Mouse (Mus musculus): ENCODE measurements around the gene Lsm10. TPM values are rescaled to one million over a fixed set of nuclear protein-coding genes. Genes with fewer than 3 reads are reported as not detected.

Gene Lsm10
- polyA plus RNA-seq, 1 experiment, result 24.1 TPM

DNA sequence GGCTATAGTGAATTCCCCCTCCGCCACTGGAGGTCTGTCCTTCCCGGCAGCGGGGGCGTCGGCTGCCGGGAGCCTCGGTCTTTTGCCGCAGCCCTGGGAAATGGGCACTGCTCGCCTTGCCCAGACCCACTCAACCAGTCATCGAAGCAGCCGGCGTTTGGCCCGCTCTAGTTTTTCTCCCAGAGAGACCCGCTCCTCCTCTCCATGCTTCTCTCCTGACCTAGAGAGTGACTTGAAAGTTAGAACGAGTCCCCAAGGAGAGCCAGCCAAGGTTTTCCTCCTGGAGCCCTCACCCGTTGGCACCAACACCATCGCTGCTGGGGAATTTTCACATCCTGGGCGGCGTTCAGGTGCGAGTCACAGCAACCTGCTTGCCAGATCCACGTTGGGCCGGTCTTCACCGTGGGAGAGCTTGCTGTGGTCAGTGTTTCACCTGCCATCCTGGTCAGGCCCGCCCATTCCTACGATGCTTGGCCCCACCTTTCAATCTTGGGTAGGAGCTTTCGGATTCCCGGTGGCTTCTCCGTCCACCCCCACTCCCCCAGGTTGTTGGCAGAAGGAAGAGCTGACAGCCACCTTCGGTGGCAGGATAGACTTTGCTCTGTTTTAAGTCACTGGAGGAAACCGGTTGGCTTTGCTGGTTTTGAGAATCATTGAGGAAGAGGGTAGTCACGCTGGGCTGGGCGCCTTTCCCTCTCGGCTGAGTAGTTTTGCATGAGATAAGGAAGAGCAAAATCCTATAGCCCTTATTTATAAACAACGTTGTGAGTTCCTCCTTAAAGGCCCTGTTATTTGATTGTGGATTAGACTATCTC lies 8.0 kb downstream of the Lsm10 start:
- H3K27ac ChIP-seq (replicated peaks; ENCODE audit: low read depth, low read length), result peak overlapping the region; percentile 63
- peak overlapping the region; percentile 68 for H3K4me3 ChIP-seq (ENCODE audit: insufficient read depth, low read depth, low read length)
- H3K4me1 ChIP-seq (ENCODE audit: control insufficient read depth, insufficient read depth, insufficient read length, low read length), result peaks cover 23% of the 10 kb centered on the region

DNA sequence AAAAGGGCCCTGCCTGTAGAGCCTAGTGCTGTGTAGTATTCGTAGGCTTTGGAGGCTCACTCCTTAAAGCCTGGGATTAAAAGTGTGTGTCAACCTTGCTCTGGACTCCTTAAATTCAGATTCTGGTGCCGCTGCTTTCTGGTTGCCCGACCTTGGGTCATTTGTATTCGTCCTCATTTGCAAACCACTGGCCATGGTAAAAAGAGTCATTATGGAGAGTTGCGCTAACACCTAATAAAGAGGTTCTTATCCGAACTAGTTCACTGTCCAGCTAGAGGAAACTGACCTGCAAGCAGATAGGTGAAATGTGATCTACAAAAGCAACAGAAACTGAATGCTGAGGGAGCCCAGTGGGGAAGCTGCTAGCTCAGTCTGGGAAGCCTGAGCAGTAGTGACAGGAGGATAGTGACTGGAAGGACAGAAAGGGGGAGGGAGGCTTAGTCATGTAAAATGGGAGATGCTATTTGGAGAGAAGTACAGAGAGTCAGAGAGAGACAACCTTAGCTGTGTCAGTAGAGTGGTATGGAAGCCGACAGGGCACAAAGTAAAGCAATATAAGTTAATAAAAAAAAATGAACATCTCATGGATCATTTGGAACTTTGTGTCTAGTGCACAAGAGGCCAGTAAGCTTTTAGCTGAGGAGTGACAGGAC lies 8.8 kb downstream of the Lsm10 start:
- H3K4me3 ChIP-seq (ENCODE audit: insufficient read depth, low read depth, low read length), result peak overlapping the region; percentile 17; the same call in 1 of the 2 replicates
- H3K4me1 ChIP-seq (ENCODE audit: control insufficient read depth, insufficient read depth, insufficient read length, low read length), result peaks cover 29% of the 10 kb centered on the region
- H3K27ac ChIP-seq (replicated peaks; ENCODE audit: low read depth, low read length), result peak overlapping the region; percentile 20; the same call in 1 of the 2 replicates

DNA sequence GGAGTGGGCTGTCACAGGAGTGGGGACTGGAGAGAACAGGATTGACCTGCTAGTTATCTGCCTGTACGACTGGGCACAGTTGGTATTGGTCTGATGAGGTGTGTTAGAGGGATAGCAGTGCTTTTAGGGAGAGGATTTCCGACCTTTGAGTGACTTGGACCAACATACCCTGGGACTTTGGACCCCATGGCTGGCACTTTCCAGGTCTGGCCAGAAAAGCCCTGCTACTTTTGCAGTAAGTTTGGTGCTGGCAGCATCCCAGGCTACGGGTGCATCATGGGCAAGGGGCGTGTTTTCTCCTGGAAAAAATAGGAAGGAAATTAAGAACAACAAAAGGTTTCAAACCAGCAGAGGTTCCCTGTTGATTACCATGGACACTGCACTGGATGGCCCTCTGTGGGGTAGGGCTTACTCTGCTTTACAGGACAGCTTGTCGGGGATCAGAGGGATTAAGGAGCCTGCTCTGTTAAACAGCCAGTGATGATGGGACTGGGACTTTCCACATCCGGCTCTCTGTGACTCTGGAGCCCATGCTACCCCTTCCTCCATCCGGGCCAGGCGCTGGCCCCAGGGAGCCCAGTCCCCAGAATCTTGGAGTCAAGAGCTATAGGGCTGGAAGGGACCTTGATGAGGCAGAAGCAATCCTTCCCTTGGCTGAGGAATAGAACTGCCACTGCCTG lies 11.8 kb downstream of the Lsm10 start:
- H3K4me1 ChIP-seq (ENCODE audit: control insufficient read depth, insufficient read depth, insufficient read length, low read length), result peaks cover 38% of the 10 kb centered on the region
- H3K27ac ChIP-seq (replicated peaks; ENCODE audit: low read depth, low read length), result peak overlapping the region; percentile 96
- H3K4me3 ChIP-seq (ENCODE audit: insufficient read depth, low read depth, low read length), result peak overlapping the region; percentile 24

DNA sequence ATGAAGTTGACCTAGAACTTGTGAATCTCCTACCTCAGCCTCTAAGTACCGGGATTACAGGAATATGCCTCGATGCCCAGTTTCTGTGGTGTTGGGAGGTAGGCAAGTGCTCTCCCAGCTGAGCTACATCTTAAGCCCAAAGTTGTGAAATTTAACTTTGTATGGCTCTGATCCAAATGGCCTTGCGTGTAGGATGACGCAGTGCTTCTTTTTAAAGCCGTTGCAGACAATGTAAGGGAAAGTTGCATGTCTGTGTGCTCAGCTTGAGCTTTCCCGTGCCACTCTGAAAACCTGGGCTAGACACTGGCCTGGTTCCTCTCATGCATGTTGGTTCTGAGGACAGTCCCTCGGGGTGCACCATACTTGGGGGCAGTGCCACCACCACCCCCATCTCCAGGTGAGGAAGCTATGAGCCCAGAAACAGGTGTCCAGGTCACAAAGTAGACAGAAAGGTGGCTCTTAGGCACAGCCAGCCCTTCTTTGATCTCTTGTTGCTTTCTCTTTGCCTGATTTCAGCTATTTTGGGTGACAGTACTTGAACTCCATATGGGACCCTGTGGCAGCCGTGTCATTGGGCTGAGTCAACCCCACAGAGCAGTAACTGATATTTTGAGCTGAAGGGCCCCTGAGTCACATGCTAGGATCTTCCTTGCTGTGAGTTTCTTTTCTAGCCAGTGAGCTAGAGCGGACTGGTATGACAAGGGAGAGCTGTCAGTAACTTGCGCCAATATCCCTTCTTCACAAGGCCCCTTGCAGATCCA lies 13.4 kb downstream of the Lsm10 start:
- Histone ChIP-seq H3K4me3 (ENCODE audit: insufficient read depth, low read depth, low read length) (peak overlapping the region; percentile 19), H3K4me1 (ENCODE audit: control insufficient read depth, insufficient read depth, insufficient read length, low read length) (peaks cover 39% of the 10 kb centered on the region)

DNA sequence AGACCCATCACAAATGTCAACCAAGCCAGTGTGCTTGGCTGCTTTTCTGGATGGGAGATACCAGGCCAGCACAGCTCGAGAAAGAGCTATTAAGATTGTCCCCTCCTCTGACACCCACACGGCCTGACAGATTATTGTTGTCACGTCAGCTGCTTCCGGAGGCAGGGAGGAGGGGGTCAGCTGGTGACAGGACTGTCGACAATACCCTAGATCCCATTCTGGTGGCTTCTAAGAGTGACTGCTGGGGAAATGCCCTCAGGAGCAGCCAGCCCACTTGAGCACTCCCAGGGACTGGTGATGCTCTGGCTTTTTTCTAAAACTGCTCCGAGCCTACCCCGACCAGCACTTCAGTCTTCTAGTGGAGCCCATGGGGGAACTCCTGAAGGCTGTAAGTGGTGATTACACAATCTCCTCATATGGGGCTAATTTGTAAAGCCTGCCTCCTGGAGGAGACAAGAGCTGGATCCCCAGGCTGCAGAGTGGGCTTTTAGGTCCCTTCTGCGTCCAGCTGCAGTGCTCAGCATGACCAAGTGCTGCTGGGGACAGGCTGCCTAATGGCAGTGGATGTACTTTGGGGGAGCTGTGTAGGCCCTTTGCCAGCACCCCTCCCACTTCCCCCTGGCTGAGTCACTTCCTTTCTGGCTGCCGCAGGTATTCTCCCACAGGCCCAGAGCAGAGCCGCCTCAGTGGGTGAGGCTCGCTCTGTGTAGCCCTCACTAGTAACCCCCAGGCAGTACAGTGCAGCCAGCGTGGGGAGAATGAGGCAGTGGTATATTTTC lies 14.1 kb downstream of the Lsm10 start:
- Histone ChIP-seq H3K4me3 (ENCODE audit: insufficient read depth, low read depth, low read length) (peak overlapping the region; percentile 19), H3K4me1 (ENCODE audit: control insufficient read depth, insufficient read depth, insufficient read length, low read length) (peaks cover 36% of the 10 kb centered on the region), H3K27ac (replicated peaks; ENCODE audit: low read depth, low read length) (peak overlapping the region; percentile 96)

More for the DNA sequence above, 13.4 kb downstream of the Lsm10 start:
- H3K27ac ChIP-seq (replicated peaks; ENCODE audit: low read depth, low read length), result peak overlapping the region; percentile 96

DNA sequence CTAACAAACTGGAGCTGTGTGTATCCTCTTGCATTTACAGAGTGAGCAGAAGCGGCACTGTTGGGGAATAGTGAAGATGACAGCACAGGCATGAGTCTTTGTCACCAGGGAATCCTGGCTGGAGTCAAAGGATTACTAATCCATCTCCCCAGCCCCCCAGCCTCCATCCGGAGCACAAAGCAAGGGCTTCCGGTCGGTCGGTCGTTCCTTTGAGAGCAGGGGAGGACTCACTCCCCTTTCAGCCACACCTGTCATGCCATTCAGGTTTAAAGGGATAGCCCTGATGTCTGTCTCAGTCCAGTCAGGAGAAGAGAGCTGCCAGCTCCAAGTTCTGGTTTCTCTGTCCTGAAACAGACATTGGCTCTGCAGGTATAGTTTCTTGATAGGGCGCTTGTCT lies 14.7 kb downstream of the Lsm10 start:
- peak overlapping the region; percentile 96 for H3K27ac ChIP-seq (replicated peaks; ENCODE audit: low read depth, low read length)
- H3K4me1 ChIP-seq (ENCODE audit: control insufficient read depth, insufficient read depth, insufficient read length, low read length), result peaks cover 36% of the 10 kb centered on the region
- peak overlapping the region; percentile 16 for H3K4me3 ChIP-seq (ENCODE audit: insufficient read depth, low read depth, low read length)

DNA sequence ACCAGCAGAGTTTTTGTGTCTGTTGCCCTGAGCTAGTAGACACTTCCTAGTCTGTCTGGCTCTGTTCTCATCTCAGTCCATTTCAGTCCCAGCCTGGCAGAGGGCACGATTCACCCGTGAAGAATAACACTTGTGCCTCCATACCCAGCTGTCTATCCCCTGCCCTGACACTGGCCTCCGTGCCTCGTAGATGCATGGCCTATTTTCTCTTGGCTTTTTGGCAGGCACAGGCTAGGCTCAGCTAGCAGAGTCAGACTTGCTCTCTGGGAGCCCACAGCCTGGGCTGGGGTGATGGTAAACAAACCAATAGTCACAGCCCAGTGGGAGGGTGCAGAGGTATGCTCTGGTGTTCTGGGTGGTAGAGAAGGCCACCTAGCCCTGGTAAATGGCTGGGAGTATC lies 16.8 kb downstream of the Lsm10 start:
- H3K27ac ChIP-seq (replicated peaks; ENCODE audit: low read depth, low read length), result peak overlapping the region; percentile 27
- H3K4me3 ChIP-seq (ENCODE audit: insufficient read depth, low read depth, low read length), result no peak overlapping the region
- H3K4me1 ChIP-seq (ENCODE audit: control insufficient read depth, insufficient read depth, insufficient read length, low read length), result peaks cover 29% of the 10 kb centered on the region

DNA sequence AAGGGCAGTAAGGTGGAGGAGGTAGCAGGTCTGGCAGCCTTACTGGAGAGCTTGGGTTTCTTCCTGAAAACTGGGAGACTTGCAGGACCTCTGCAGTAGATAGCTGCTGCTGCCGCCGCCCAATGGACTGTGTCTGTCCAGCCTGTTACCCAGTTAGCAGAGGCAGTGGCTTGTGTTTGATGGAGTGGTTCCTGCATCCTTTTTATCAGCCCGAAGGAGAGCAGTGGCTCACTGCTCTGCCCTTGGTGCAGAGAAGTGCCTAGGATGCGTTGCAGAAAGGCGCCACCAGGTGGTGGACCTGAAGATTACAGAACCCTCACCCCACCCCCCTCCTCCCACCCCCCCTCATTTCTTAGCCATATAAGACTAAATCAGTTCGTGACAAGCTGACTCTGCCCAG lies 17.5 kb downstream of the Lsm10 start:
- Histone ChIP-seq H3K4me3 (ENCODE audit: insufficient read depth, low read depth, low read length) (no peak overlapping the region), H3K27ac (replicated peaks; ENCODE audit: low read depth, low read length) (no peak overlapping the region), H3K4me1 (ENCODE audit: control insufficient read depth, insufficient read depth, insufficient read length, low read length) (peaks cover 22% of the 10 kb centered on the region)

DNA sequence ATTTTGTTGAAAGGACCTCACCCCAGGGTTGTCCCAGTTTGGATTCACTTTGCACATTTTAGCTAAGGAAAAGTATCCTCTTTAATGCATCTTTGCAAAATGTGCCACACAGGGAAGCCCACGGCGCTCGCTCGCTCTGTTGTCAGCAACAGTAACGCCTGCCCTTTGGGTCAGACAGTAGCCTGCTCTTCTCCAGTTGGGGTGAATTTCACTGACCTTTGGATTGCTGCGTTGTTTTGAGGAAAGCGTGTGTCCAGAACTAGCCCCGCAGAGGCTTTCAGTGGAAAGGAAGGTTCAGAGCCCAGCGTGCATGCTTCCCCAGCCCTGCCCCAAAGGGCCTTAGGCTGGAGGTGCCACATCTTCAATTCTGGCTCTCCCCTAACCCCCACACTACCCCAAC lies 19.0 kb downstream of the Lsm10 start:
- Histone ChIP-seq H3K4me3 (ENCODE audit: insufficient read depth, low read depth, low read length) (no peak overlapping the region), H3K27ac (replicated peaks; ENCODE audit: low read depth, low read length) (no peak overlapping the region), H3K4me1 (ENCODE audit: control insufficient read depth, insufficient read depth, insufficient read length, low read length) (peaks cover 11% of the 10 kb centered on the region)

DNA sequence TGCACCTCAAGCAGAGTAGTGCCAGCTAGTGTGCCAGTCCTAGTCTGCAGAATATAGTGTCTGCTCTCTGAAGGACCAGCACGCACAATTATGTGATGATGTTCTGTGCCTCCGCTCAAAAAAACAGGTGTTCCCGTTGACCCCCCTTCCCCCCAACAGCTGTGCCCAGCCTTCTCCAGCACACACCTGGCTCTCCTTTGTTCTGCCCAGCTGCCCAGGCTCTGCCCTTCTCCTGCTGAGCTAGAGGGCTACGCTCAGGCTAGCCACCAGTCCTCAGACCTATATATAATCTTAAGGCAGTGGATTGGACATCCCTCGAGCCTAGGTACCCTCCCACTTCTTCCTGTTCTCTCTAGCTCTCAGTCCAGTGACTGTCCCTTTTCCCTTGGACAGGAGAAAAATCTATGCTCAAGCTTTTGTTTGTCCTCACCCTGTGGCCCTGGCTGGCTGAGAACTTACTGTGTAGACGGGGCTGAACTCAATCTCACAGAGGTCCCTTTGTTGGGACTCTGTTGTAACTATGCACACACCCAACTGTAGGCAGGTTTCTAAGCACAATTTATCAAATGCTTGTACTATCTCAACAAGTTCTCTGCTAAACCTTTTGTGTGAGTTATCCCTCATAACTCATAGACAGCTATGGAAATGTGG lies 19.6 kb downstream of the Lsm10 start:
- H3K4me3 ChIP-seq (ENCODE audit: insufficient read depth, low read depth, low read length), result no peak overlapping the region
- H3K27ac ChIP-seq (replicated peaks; ENCODE audit: low read depth, low read length), result no peak overlapping the region
- peaks cover 8% of the 10 kb centered on the region for H3K4me1 ChIP-seq (ENCODE audit: control insufficient read depth, insufficient read depth, insufficient read length, low read length)

DNA sequence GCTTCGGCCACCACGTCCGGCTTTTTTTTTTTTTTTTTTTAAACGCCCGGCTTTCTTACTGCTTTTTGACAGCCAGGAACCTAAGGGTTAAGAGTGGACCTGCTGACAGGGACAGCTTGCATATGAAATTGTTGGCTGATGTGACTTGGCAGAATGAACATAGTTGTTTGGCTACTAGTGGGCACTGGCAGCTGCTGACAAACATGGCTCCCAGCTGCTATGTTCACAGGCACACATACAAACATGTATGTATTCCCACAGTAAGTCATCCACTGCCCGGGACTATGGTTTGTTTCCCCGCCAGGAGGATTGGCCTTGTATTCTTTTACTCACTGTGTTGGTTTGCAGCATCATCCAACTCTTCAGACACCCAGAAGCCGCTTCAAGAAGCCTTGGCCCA lies 20.7 kb downstream of the Lsm10 start:
- peaks cover 4% of the 10 kb centered on the region for H3K4me1 ChIP-seq (ENCODE audit: control insufficient read depth, insufficient read depth, insufficient read length, low read length)
- H3K4me3 ChIP-seq (ENCODE audit: insufficient read depth, low read depth, low read length), result no peak overlapping the region
- no peak overlapping the region for H3K27ac ChIP-seq (replicated peaks; ENCODE audit: low read depth, low read length)

DNA sequence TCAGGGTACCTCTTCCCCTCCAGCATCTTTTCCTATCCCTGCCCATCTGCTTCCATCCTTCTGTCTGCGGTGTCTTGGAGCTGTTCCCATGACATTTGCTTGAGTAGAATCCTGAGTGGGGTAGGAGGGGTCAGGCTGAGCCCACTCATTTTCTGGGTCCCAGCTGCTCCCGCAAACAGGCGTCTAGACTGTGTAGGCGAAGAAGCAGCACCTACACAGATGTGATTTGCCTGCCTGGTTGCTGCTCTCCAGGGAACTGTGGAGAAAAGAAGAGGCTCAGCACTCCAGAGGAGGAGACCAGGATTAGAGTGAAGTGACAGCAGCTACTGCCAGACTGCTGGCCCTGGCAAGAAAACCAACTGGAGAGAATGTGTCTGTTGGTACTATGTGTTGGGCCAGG lies 22.2 kb downstream of the Lsm10 start:
- Histone ChIP-seq H3K4me3 (ENCODE audit: insufficient read depth, low read depth, low read length) (no peak overlapping the region), H3K4me1 (ENCODE audit: control insufficient read depth, insufficient read depth, insufficient read length, low read length) (peaks cover 3% of the 10 kb centered on the region; the same call in 1 of the 2 replicates), H3K27ac (replicated peaks; ENCODE audit: low read depth, low read length) (no peak overlapping the region)

DNA sequence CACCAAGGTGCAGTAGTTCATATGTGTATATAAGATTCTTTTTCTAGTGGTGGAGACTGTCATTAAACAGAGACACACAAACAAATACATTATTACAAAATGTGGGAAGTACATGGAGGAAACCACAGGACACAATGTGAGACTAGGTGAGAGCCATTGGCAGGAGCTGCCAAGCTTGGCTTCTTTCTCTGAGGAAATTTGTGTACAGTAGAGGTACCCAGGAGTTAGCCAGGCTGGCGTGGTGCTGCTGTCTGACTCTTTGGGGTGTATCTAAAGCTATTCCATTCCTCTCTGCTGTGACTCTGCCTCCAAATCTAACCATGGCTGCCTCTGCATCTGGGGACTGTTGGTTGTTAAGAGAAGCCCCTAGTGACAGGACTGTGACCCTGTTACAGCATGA lies 22.6 kb downstream of the Lsm10 start:
- no peak overlapping the region for H3K27ac ChIP-seq (replicated peaks; ENCODE audit: low read depth, low read length)
- no peak overlapping the region for H3K4me3 ChIP-seq (ENCODE audit: insufficient read depth, low read depth, low read length)
- H3K4me1 ChIP-seq (ENCODE audit: control insufficient read depth, insufficient read depth, insufficient read length, low read length), result peaks cover 3% of the 10 kb centered on the region; the same call in 1 of the 2 replicates

DNA sequence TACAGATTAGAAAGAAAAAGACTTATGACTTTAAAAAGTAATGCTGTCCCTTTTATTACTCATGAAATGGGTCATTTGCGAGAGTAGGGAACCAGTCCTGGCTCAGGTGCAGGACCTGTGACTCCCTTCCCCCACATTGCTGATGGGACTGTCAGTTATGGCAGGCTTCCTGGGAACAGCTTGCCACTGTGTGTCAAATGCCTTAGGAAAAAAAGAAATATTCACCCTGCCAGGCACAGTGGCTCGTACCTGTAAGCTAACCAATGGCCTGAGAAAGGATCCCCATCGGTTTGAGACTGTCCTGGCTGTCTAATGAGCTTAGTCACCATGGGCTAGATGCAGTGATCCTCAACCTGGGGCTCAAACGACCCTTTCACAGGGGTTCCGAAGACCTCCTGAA lies 23.6 kb downstream of the Lsm10 start:
- H3K27ac ChIP-seq (replicated peaks; ENCODE audit: low read depth, low read length), result 0 out of 2 replicates have a peak overlapping the region, but pooled peaks have one; percentile 34
- no peak overlapping the region for H3K4me3 ChIP-seq (ENCODE audit: insufficient read depth, low read depth, low read length)
- peaks cover 3% of the 10 kb centered on the region; the same call in 1 of the 2 replicates for H3K4me1 ChIP-seq (ENCODE audit: control insufficient read depth, insufficient read depth, insufficient read length, low read length)
